Mouse (Mus musculus) cerebellum, adult 2 months (tissue): ENCODE results near the gene Meis2. TPM values are rescaled to one million over a fixed set of nuclear protein-coding genes. Genes with fewer than 3 reads are reported as not detected.
A peak's percentile ranks its signal among the peaks of the same experiment; 100 is the strongest.

ENCODE experiments used
- DNase-seq, 2 experiments: peaks; one replicate each; pipeline ENCODE4 v3.0.0; 2021
- H3K27ac ChIP-seq: fragments of 200-500 bp; 2 replicates; pipeline ENCODE4 v1.5.1; 2012; ENCODE audit warnings: low read length, control low read depth, inconsistent platforms; ENCODE audit not compliant: insufficient read depth
- H3K27me3 ChIP-seq: fragments of 200-500 bp; 2 replicates; pipeline ENCODE4 v1.6.1; 2012; ENCODE audit warnings: inconsistent platforms, mild to moderate bottlenecking, low read length, moderate library complexity; ENCODE audit not compliant: control insufficient read depth, insufficient read depth
- H3K4me1 ChIP-seq: fragments of 200-500 bp; 2 replicates; pipeline ENCODE4 v1.6.1; 2011; ENCODE audit warnings: low read length; ENCODE audit not compliant: control insufficient read depth, insufficient read depth
- H3K4me3 ChIP-seq: fragments of 200-500 bp; replicated peaks from 2 replicates; pipeline ENCODE3; 2011; ENCODE audit warnings: mild to moderate bottlenecking, low read depth, low read length, control low read depth; ENCODE audit not compliant: insufficient read depth
- CTCF ChIP-seq: fragments of 200-500 bp; IDR thresholded peaks from 2 replicates; pipeline ENCODE4 v1.5.1; 2011; ENCODE audit warnings: low read depth, mild to moderate bottlenecking, control low read depth, low read length, moderate library complexity, borderline replicate concordance; ENCODE audit not compliant: insufficient read depth
- POLR2A ChIP-seq: fragments of 200-500 bp; IDR thresholded peaks from 2 replicates; pipeline ENCODE4 v1.6.1; 2011; ENCODE audit warnings: low read length, control low read depth, borderline replicate concordance; ENCODE audit not compliant: insufficient read depth
- WGBS: fragments of 180-500 bp; shearing (Covaris S2); methylation state at CpG from one replicate; pipeline ENCODE4 v1.1.7; 2018; 5-methylcytosine and 5-hydroxymethylcytosine counted together
- polyA plus RNA-seq: library from polyadenylated mRNA; depleted of rRNA; stranded (reverse); fragments of >200 nt; gene quantifications from 2 replicates; pipeline ENCODE4 v1.2.3, GENCODE M21; 2012

The Meis2 gene
- polyA plus RNA-seq, 1 experiment = 58.7 TPM

- TF ChIP-seq POLR2A = no peak
- no peak for TF ChIP-seq CTCF
- no peak for DNase-seq
- Histone ChIP-seq H3K4me3 (no peak overlapping the region), H3K4me1 (no peaks in the 10 kb centered on the region), H3K27me3 (peaks cover 7% of the 10 kb centered on the region; the same call in 1 of the 2 replicates), H3K27ac (no peak overlapping the region)
Measured at GRCm38 (mm10) chr2:116076752-116077480, 11.3 kb upstream of the Meis2 start.

- peaks cover 9% of the 10 kb centered on the region; the same call in 1 of the 2 replicates for H3K27me3 ChIP-seq
- no peaks in the 10 kb centered on the region for H3K4me1 ChIP-seq
- H3K27ac ChIP-seq = no peak overlapping the region
- peak in 1 of 2 experiments; percentile 22 for DNase-seq
- no peak for TF ChIP-seq CTCF
- no peak for TF ChIP-seq POLR2A
- 1% methylated on average over 23 of the region's 23 CpGs for WGBS
- H3K4me3 ChIP-seq = no peak overlapping the region
Measured at GRCm38 (mm10) chr2:116075902-116076301, 10.3 kb upstream of the Meis2 start.

- H3K27ac ChIP-seq = no peak overlapping the region
- H3K4me1 ChIP-seq = no peaks in the 10 kb centered on the region
- no peak overlapping the region for H3K4me3 ChIP-seq
- TF ChIP-seq CTCF (no peak), POLR2A (no peak)
- DNase-seq = peak in 1 of 2 experiments; percentile 14
- WGBS = 2% methylated on average over 20 of the region's 20 CpGs
- H3K27me3 ChIP-seq = peaks cover 9% of the 10 kb centered on the region; the same call in 1 of the 2 replicates
Measured at GRCm38 (mm10) chr2:116075477-116075876, 9.8 kb upstream of the Meis2 start.

GRCm38 (mm10) chr2:116074726-116075440, 9.2 kb upstream of the Meis2 start:
- DNase-seq = no peak
- H3K4me1 ChIP-seq = no peaks in the 10 kb centered on the region
- 4% methylated on average over 17 of the region's 17 CpGs for WGBS
- H3K27me3 ChIP-seq = peaks cover 9% of the 10 kb centered on the region; the same call in 1 of the 2 replicates
- TF ChIP-seq POLR2A = no peak
- no peak for TF ChIP-seq CTCF
- H3K27ac ChIP-seq = no peak overlapping the region
- H3K4me3 ChIP-seq = no peak overlapping the region

- no peak for DNase-seq
- Histone ChIP-seq H3K4me3 (no peak overlapping the region), H3K27me3 (peaks cover 9% of the 10 kb centered on the region; the same call in 1 of the 2 replicates), H3K27ac (no peak overlapping the region), H3K4me1 (no peaks in the 10 kb centered on the region)
- 6% methylated on average over 3 of the region's 3 CpGs for WGBS
- no peak for TF ChIP-seq POLR2A
- TF ChIP-seq CTCF = no peak
Measured at GRCm38 (mm10) chr2:116074061-116074460, 8.4 kb upstream of the Meis2 start.

GRCm38 (mm10) chr2:116073311-116073904, 7.8 kb upstream of the Meis2 start:
- Histone ChIP-seq H3K27ac (no peak overlapping the region), H3K27me3 (peaks cover 9% of the 10 kb centered on the region; the same call in 1 of the 2 replicates)

GRCm38 (mm10) chr2:116072706-116073105, 7.1 kb upstream of the Meis2 start:
- no peak for DNase-seq
- no peak for TF ChIP-seq POLR2A
- TF ChIP-seq CTCF = no peak
- Histone ChIP-seq H3K27me3 (peaks cover 14% of the 10 kb centered on the region; the same call in 1 of the 2 replicates), H3K4me3 (no peak overlapping the region), H3K4me1 (no peaks in the 10 kb centered on the region), H3K27ac (no peak overlapping the region)
- WGBS = 3% methylated on average over 5 of the region's 5 CpGs

More at GRCm38 (mm10) chr2:116073311-116073904, 7.8 kb upstream of the Meis2 start:
- Histone ChIP-seq H3K4me3 (no peak overlapping the region), H3K4me1 (no peaks in the 10 kb centered on the region)
- 15% methylated on average over 9 of the region's 9 CpGs for WGBS
- TF ChIP-seq POLR2A (no peak), CTCF (no peak)
- DNase-seq = no peak

GRCm38 (mm10) chr2:116072321-116072640, 6.6 kb upstream of the Meis2 start:
- Histone ChIP-seq H3K4me1 (no peaks in the 10 kb centered on the region), H3K27me3 (peaks cover 14% of the 10 kb centered on the region; the same call in 1 of the 2 replicates), H3K4me3 (no peak overlapping the region), H3K27ac (no peak overlapping the region)
- TF ChIP-seq CTCF (no peak), POLR2A (no peak)
- no peak for DNase-seq
- 2% methylated on average over 13 of the region's 13 CpGs for WGBS
